Mouse (Mus musculus): Measurements from ENCODE around the gene Supt3. TPM values are rescaled to one million over a fixed set of nuclear protein-coding genes. Genes with fewer than 3 reads are reported as not detected.

Supt3 gene
- polyA plus RNA-seq, 1 experiment from 2014 or later, result 21.4 TPM

DNA sequence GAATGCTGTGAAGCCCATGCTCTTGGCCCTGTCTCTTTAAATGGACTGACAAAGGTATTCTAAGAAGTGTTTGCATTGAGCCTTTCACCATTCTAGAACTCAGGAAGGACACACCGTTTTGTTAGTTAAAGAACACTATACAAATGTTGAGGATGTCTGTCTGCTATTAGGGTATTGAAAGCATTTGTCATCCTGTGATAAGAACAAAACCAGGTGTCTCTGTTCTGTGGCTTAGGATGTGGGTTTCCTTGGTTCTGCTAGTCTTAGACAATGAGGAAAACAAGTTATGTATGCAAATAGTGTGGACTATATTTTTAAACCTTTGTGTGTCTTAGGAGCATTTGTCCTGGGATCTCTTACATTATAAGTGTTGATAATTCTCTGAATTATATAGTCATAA, 116.6 kb downstream of the Supt3 start:
- DNase-seq (ENCODE audit: extremely low spot score, low spot score), result no peak

DNA sequence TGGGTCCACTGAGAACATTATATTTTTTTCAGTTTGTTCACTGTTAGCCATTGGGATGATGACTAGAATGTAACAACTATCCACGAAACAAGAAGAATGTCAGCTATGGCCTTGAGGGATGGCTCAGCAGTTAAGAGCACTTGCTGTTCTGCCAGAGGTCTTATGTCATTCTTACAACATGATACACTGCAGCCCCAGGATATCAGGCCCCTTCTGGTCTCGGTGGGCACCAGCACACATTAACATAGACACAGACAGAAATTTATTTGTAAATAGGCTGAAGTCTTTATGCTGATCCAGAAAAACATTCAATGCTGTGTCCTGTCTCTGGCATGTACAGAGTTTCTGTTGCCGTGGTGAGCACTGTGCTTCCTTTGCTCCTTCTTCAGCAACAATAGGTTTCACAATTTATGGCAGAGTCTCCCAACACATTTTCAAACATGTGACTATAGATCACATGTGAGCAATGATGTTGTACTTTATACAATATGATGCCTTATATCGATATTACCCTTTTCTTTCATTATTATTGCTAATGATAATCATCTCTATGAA, 166.7 kb downstream of the Supt3 start:
- WGBS, result 84% methylated on average over 4 of the region's 4 CpGs
- H3K27me3 ChIP-seq (ENCODE audit: poor library complexity, severe bottlenecking), result no peaks in the 10 kb centered on the region

More for the DNA sequence above, 116.6 kb downstream of the Supt3 start:
- WGBS, result 89% methylated on average over 1 of the region's 1 CpGs
- no peak overlapping the region for H3K27ac ChIP-seq
- no peak overlapping the region for H3K4me3 ChIP-seq
- no peaks in the 10 kb centered on the region for H3K4me1 ChIP-seq
- no peaks in the 10 kb centered on the region; the same call in 1 of the 2 replicates for H3K9me3 ChIP-seq
- no peaks in the 10 kb centered on the region for H3K27me3 ChIP-seq (ENCODE audit: poor library complexity, severe bottlenecking)
- no peaks in the 10 kb centered on the region for H3K36me3 ChIP-seq (replicated peaks)

DNA sequence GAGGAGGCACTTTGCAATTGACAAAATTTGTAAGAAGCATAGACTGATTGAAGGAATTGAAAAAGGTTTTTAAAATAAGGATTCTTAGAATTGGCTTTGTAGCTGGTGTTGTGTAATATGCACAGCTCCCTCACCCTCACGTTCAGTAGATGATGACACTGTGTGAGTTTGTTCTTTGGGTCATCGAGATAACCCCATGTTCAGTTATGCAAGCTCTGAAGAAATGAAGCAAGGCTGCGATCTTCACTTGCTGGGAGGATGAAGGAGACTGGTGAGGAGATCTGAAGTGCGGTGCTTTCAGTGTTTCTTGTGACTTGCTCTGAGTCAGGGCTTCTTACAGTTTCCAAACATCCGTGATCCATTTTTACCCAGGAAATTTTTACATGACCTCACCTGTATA, 168.4 kb downstream of the Supt3 start:
- H3K4me1 ChIP-seq, result no peaks in the 10 kb centered on the region
- 98% methylated on average over 5 of the region's 5 CpGs for WGBS
- no peak overlapping the region for H3K27ac ChIP-seq
- no peaks in the 10 kb centered on the region for H3K27me3 ChIP-seq (ENCODE audit: poor library complexity, severe bottlenecking)
- no peaks in the 10 kb centered on the region for H3K36me3 ChIP-seq (replicated peaks)
- no peak for DNase-seq (ENCODE audit: extremely low spot score, low spot score)
- no peaks in the 10 kb centered on the region for H3K9me3 ChIP-seq
- H3K4me3 ChIP-seq, result no peak overlapping the region

More for the DNA sequence above, 166.7 kb downstream of the Supt3 start:
- Histone ChIP-seq H3K27ac (no peak overlapping the region), H3K9me3 (no peaks in the 10 kb centered on the region), H3K4me1 (no peaks in the 10 kb centered on the region), H3K4me3 (no peak overlapping the region), H3K36me3 (replicated peaks) (no peaks in the 10 kb centered on the region)
- DNase-seq (ENCODE audit: extremely low spot score, low spot score), result no peak

DNA sequence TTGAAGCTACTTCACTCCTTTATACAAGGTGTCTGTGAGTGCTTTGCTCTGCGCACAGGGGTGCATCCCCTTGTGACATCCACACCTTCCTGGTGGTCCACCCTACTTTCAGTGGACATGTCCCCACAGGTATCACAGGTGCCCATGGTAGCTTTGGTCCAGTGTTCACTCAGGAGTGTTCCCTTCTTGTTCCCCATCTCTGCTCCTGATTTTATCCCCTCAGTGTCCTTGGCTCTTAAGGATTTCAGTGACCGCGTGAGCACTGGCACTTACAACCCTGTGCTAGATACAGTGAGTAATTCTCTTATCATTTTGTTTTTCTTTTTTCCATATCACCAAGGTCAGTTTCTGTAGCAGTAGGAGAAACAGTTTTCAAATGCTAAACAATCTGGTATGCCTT, 171.4 kb downstream of the Supt3 start:
- Histone ChIP-seq H3K4me1 (no peaks in the 10 kb centered on the region), H3K27me3 (ENCODE audit: poor library complexity, severe bottlenecking) (no peaks in the 10 kb centered on the region), H3K9me3 (no peaks in the 10 kb centered on the region), H3K4me3 (no peak overlapping the region), H3K36me3 (replicated peaks) (no peaks in the 10 kb centered on the region), H3K27ac (no peak overlapping the region)
- no peak for DNase-seq (ENCODE audit: extremely low spot score, low spot score)
- WGBS, result 90% methylated on average over 3 of the region's 3 CpGs

DNA sequence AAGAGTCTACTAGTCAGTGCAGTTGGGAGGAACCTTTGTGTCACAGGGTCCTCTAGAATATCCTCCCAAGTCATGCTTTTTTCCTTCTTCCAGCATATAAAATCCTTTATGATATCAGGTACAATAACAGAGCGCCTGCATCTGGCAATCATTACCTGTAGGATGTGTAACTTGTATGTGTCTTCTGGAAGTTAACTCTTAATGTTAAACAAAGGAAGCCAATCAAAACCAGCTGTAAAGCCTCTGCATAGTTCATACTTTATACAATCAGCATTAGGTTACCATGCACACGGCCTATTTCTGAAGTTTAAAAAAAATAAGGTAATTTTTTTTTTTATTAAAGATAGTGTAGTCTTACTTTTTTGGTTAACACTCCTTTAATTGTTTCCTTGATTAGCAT, 179.7 kb downstream of the Supt3 start:
- no peak overlapping the region for H3K27ac ChIP-seq
- H3K4me3 ChIP-seq, result no peak overlapping the region
- DNase-seq (ENCODE audit: extremely low spot score, low spot score), result no peak

DNA sequence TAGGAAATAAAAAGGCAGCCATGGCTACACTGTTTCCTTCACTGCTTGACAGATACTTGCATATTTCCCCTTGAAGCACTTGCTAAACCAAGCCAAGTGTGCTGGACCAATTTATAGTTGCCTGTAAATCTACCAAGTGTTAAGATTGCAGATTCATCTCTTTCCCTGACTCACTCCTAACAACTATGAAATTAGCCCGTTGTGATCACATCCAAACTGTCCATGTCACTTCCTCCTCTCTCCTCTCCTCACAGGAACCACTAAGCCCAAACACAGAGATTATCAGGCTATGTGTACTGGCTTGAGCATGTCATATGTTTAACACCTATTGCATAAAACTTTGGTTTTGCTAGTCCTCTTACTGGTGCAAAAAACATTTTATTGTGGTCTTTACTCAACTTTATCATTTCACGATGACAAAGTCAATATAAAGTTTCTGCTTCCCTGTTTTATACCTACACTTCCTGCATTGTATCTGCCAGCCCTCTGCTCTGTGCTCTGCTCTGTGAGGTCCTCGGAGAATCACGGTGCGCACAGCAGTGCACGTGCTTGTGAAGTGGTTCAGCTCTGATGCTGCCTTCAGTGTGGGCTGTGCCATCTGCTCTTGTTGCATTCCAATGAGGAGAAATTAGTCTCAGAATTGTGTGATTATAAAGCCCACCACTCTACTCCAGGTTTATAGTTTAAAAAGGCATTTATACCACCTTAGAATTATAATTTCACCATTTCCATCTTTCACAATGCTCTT, 186.3 kb downstream of the Supt3 start:
- H3K9me3 ChIP-seq, result no peaks in the 10 kb centered on the region
- no peaks in the 10 kb centered on the region for H3K4me1 ChIP-seq
- no peaks in the 10 kb centered on the region for H3K27me3 ChIP-seq (ENCODE audit: poor library complexity, severe bottlenecking)
- no peak overlapping the region for H3K4me3 ChIP-seq
- no peaks in the 10 kb centered on the region for H3K36me3 ChIP-seq (replicated peaks)
- 91% methylated on average over 6 of the region's 6 CpGs for WGBS
- no peak overlapping the region for H3K27ac ChIP-seq
- DNase-seq (ENCODE audit: extremely low spot score, low spot score), result no peak

More for the DNA sequence above, 179.7 kb downstream of the Supt3 start:
- Histone ChIP-seq H3K4me1 (no peaks in the 10 kb centered on the region), H3K9me3 (no peaks in the 10 kb centered on the region), H3K27me3 (ENCODE audit: poor library complexity, severe bottlenecking) (no peaks in the 10 kb centered on the region), H3K36me3 (replicated peaks) (no peaks in the 10 kb centered on the region)
- WGBS, result 82% methylated on average over 2 of the region's 2 CpGs

DNA sequence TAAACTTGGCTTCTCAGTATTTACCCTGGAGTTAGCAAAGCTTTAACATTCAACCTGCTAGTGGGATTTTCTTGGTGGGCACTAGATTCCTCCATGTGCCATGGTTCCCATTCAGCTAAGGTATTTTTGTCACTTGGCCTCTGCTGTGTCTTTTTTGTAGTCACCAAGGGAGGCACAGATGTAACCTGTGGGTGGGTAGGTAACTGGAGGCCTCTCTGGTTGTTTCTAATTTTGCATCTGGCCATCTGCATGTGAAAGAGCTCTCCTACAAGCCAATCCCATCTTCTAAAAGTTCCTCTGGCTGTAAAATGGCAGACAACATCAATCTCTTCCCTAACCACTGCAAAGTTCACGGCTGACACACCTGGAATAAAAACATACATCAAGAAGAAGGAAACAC, 190.2 kb downstream of the Supt3 start:
- 83% methylated on average over 1 of the region's 1 CpGs for WGBS
- no peak overlapping the region for H3K27ac ChIP-seq

DNA sequence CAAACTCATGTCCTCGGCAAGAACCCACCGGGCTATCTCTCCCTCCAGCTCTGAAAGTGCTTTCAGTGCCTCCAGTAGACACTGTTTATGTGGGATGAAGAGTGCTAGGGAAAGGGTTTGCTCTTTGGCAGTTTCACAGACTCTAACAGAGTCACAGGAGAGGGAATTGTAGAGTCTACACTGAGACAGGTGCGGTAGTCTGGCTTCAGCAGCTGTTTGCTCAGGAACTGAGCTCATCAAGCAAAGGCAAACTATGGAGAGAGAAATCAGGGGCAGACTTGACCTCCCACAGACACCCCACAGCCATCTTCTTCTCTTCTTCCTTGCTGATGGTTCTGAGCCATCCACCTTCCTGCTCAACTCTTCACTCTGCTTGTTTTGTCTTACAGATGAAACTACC, 193.3 kb downstream of the Supt3 start:
- Histone ChIP-seq H3K9me3 (no peaks in the 10 kb centered on the region), H3K27ac (no peak overlapping the region), H3K4me1 (no peaks in the 10 kb centered on the region), H3K4me3 (no peak overlapping the region), H3K36me3 (replicated peaks) (no peaks in the 10 kb centered on the region), H3K27me3 (ENCODE audit: poor library complexity, severe bottlenecking) (no peaks in the 10 kb centered on the region)
- no peak for DNase-seq (ENCODE audit: extremely low spot score, low spot score)
- 92% methylated on average over 3 of the region's 3 CpGs for WGBS

More for the DNA sequence above, 190.2 kb downstream of the Supt3 start:
- Histone ChIP-seq H3K27me3 (ENCODE audit: poor library complexity, severe bottlenecking) (no peaks in the 10 kb centered on the region), H3K9me3 (no peaks in the 10 kb centered on the region), H3K4me3 (no peak overlapping the region), H3K4me1 (no peaks in the 10 kb centered on the region), H3K36me3 (replicated peaks) (no peaks in the 10 kb centered on the region)
- DNase-seq (ENCODE audit: extremely low spot score, low spot score), result no peak

DNA sequence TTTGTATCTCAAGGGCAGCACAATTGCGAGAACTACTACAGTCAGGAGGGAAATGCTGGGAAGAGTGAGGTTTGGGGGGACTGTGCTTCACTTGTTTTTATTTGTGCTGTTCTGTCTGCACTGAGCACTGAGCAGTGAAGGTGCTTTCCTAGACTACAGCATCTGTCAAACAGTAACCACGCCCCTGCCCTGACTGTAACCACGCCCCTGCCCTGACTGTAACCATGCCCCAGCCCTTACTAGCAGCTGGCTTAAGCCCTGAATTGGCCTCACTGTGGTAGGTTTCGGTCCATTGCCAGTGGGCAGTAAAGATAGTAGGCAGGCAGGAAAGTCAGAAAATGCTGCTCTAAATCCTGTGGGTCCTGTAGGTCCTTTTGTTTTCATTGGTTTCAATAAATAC, 196.5 kb downstream of the Supt3 start:
- 68% methylated on average over 4 of the region's 4 CpGs for WGBS
- no peak overlapping the region for H3K27ac ChIP-seq
- H3K4me1 ChIP-seq, result no peaks in the 10 kb centered on the region
- H3K9me3 ChIP-seq, result no peaks in the 10 kb centered on the region
- no peaks in the 10 kb centered on the region for H3K27me3 ChIP-seq (ENCODE audit: poor library complexity, severe bottlenecking)
- H3K36me3 ChIP-seq (replicated peaks), result no peaks in the 10 kb centered on the region
- no peak overlapping the region for H3K4me3 ChIP-seq
- no peak for DNase-seq (ENCODE audit: extremely low spot score, low spot score)

DNA sequence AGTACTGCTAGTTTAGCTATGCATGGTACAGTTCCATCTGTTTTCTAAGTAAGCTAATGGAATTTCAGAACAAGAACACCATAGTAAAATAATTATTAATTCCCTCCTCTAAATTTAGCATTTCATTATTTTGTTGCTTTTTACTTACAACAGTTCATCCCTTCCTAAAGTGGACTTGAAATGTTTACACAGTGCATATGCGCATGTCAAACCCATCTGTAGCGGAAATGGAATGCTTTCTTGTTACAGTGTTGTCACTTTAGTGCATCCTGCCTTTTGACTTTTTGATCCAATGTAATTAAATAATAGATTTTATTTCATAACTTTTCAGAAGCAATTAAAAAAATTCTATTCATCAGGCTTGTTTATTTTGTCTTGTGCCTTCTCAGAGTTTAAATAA, 200.7 kb downstream of the Supt3 start:
- Histone ChIP-seq H3K4me3 (no peak overlapping the region), H3K36me3 (replicated peaks) (no peaks in the 10 kb centered on the region), H3K4me1 (no peaks in the 10 kb centered on the region), H3K27me3 (ENCODE audit: poor library complexity, severe bottlenecking) (no peaks in the 10 kb centered on the region), H3K27ac (no peak overlapping the region), H3K9me3 (no peaks in the 10 kb centered on the region)
- WGBS, result 93% methylated on average over 2 of the region's 2 CpGs
- DNase-seq (ENCODE audit: extremely low spot score, low spot score), result no peak

DNA sequence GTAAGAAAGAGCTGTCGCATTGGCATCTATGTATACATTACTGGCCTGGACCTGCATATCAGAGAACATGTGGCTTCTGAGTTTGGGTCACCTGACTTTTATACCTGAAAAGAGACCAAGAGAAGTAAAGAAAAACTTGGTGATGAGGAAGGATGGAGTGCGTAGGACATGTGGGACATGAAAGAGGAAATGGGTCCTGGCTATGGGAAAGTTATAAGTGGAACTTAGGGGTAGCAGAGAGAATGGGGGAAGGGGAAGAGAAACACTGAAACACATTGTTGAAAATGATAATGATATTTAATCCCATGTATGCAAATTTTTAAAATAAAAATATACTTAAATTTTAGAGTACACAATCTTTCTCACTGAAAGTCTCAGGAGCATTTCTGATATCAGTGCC, 211.0 kb downstream of the Supt3 start:
- H3K9me3 ChIP-seq, result no peaks in the 10 kb centered on the region
- 95% methylated on average over 2 of the region's 2 CpGs for WGBS

DNA sequence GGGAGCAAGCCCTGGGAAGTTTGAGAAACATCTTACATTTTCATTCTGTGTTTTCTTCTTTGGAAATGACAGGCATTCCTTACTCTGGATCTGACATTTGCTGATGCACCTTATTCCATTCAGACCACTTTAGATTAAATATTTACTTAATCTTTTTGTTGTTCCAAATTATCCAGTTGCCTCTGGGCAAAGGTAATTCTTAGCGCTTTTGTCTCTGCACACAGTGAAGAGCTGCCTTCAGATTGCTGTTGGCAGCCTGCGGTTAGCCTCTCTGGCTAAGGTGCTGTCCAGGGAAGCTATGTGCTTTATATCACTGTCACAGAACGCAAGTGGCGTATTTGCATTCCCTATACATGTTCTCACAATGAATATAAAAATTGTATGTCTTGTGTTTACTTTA, 226.4 kb downstream of the Supt3 start:
- Histone ChIP-seq H3K27me3 (ENCODE audit: poor library complexity, severe bottlenecking) (no peaks in the 10 kb centered on the region), H3K27ac (no peak overlapping the region), H3K4me1 (no peaks in the 10 kb centered on the region), H3K4me3 (no peak overlapping the region), H3K9me3 (no peaks in the 10 kb centered on the region), H3K36me3 (replicated peaks) (no peaks in the 10 kb centered on the region)
- WGBS, result 92% methylated on average over 4 of the region's 4 CpGs
- no peak for DNase-seq (ENCODE audit: extremely low spot score, low spot score)

More for the DNA sequence above, 211.0 kb downstream of the Supt3 start:
- Histone ChIP-seq H3K27ac (no peak overlapping the region), H3K27me3 (ENCODE audit: poor library complexity, severe bottlenecking) (no peaks in the 10 kb centered on the region), H3K4me1 (peaks cover 3% of the 10 kb centered on the region; the same call in 1 of the 2 replicates), H3K4me3 (no peak overlapping the region), H3K36me3 (replicated peaks) (no peaks in the 10 kb centered on the region)
- no peak for DNase-seq (ENCODE audit: extremely low spot score, low spot score)

DNA sequence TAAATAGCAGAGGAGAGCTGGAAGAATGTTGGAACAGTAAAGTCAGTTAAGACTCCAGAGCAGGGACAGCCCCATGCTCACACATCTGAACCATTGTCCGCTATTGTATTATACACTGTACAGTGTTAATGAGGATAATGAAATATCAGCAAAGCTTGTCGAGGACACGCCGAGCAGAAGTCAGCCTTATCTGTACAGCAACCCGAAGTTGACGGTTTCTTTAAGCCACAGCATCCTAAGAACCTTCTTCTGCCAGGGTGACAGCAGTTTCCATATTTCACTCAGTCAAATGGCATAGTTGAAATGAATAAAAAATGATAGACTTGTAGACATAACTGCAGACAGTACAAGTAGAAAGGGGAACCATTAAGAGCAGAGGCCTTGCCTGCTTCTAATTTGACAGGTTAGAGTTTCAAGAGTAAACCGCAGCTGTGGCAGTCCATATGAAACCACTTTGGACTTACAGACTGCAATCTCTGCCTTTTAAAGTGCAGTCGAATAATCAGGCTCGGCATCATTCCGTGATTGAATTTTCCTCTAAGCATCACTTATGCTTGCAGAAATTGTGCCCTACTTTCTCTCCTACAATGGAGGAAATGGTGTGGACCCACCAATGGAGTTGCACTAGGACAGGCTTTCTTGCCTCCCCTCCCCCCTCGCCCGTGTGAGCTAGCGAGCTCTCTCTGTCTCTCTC, 227.7 kb downstream of the Supt3 start:
- no peak for DNase-seq (ENCODE audit: extremely low spot score, low spot score)
- no peaks in the 10 kb centered on the region for H3K9me3 ChIP-seq
- no peaks in the 10 kb centered on the region for H3K4me1 ChIP-seq
- no peak overlapping the region for H3K4me3 ChIP-seq
- no peak overlapping the region for H3K27ac ChIP-seq
- no peaks in the 10 kb centered on the region for H3K36me3 ChIP-seq (replicated peaks)
- WGBS, result 86% methylated on average over 13 of the region's 13 CpGs
- H3K27me3 ChIP-seq (ENCODE audit: poor library complexity, severe bottlenecking), result no peaks in the 10 kb centered on the region

All from forebrain, embryonic 10.5 days (tissue).